Mouse (Mus musculus) myocyte (in vitro differentiated cells): ENCODE measurements around the gene Acd. TPM values are rescaled to one million over a fixed set of nuclear protein-coding genes. Genes with fewer than 3 reads are reported as not detected.

ENCODE experiments used
- H3K27me3 ChIP-seq: one replicate; pipeline ENCODE4 v1.6.1; 2011; ENCODE audit not compliant: control insufficient read depth, insufficient read depth, insufficient read length
- H3K36me3 ChIP-seq: one replicate; pipeline ENCODE4 v1.6.1; 2011; ENCODE audit not compliant: control insufficient read depth, insufficient read depth
- H3K4me2 ChIP-seq: one replicate; pipeline ENCODE4 v1.6.1; 2011; ENCODE audit warnings: low read depth, control low read depth
- H3K4me3 ChIP-seq: one replicate; pipeline ENCODE4 v1.5.1; 2011; ENCODE audit warnings: mild to moderate bottlenecking, control low read depth, moderate library complexity
- H3K79me2 ChIP-seq: one replicate; pipeline ENCODE4 v1.6.1; 2011; ENCODE audit not compliant: control insufficient read depth, insufficient read depth
- H3ac ChIP-seq: one replicate; pipeline ENCODE4 v1.6.1; 2011; ENCODE audit not compliant: control insufficient read depth, insufficient read length
- E2F4 ChIP-seq: IDR thresholded peaks from one replicate; pipeline ENCODE4 v1.6.1; 2011; ENCODE audit warnings: mild to moderate bottlenecking, control low read depth, moderate library complexity; ENCODE audit not compliant: insufficient read depth
- POLR2A ChIP-seq: IDR thresholded peaks from one replicate; pipeline ENCODE4 v1.6.1; 2011; ENCODE audit warnings: low read depth, mild to moderate bottlenecking, control low read depth, moderate library complexity; ENCODE audit not compliant: insufficient read length
- REST ChIP-seq: IDR thresholded peaks from one replicate; pipeline ENCODE4 v1.6.1; 2011; ENCODE audit warnings: mild to moderate bottlenecking, control low read depth, moderate library complexity; ENCODE audit not compliant: insufficient read depth, insufficient read length
- TCF12 ChIP-seq: IDR thresholded peaks from one replicate; pipeline ENCODE4 v1.6.1; 2011; ENCODE audit warnings: mild to moderate bottlenecking, control low read depth; ENCODE audit not compliant: poor library complexity, insufficient read depth, severe bottlenecking
- TCF3 ChIP-seq: IDR thresholded peaks from one replicate; pipeline ENCODE4 v1.6.1; 2011; ENCODE audit warnings: low read depth, control low read depth; ENCODE audit not compliant: insufficient read length
- USF1 ChIP-seq: IDR thresholded peaks from one replicate; pipeline ENCODE4 v1.6.1; 2011; ENCODE audit warnings: low read depth, mild to moderate bottlenecking, control low read depth, moderate library complexity
- polyA plus RNA-seq: library from polyadenylated mRNA; unstranded; fragments of >200 nt; fragmentation: generic; extraction: Trizol; gene quantifications from one replicate; pipeline ENCODE4 v1.2.1, GENCODE M21; 2012; ENCODE audit warnings: missing spikeins

The Acd gene
- polyA plus RNA-seq, 1 experiment: 20.4 TPM

DNA sequence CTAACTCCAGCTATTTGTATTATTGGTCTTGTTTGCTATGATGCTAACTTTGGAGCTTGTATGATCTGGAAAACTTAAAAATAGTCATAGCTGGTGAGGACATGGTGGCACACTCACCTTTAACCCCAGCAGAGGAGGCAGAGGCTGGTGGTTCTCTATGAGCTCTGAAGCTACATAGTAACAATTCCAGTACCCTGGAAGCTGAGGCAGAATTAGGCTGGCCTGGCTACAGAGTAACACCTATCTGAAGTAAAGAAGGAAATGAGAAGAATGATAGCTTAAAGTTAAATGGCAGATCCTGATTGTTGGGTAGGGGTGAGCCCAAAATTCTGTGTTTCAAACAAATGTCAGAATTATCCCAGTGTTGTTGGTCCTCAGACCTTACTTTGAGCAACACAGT is 43.3 kb downstream of the Acd start:
- no peak overlapping the region for H3ac ChIP-seq
- TF ChIP-seq E2F4 (no peak), USF1 (no peak), TCF3 (no peak)
- no peak overlapping the region for H3K4me2 ChIP-seq
- peaks cover 8% of the 10 kb centered on the region for H3K36me3 ChIP-seq
- H3K27me3 ChIP-seq: no peaks in the 10 kb centered on the region
- H3K4me3 ChIP-seq: no peak overlapping the region
- H3K79me2 ChIP-seq: peaks cover 92% of the 10 kb centered on the region

DNA sequence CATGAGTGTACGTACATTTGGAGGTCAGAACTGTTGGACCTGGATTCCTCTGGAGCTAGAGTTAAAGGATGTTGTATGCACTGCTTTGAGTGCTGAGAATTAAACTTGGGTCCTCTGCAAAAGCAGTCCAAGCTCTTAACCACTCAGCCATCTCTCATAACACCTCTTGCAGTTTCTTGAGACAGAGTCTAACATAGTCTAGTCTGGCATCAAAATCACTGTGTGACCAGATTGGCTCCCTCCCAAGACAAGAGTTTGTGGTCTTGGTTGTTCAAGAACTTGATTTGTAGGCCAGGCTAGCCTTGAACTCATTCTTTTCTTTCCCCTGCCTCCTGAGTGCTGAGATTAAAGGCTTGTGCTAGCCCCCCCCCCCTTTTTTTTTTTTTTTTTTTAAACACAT is 52.0 kb downstream of the Acd start:
- H3K4me2 ChIP-seq: no peak overlapping the region
- no peak overlapping the region for H3ac ChIP-seq
- peaks cover 95% of the 10 kb centered on the region for H3K79me2 ChIP-seq
- no peaks in the 10 kb centered on the region for H3K27me3 ChIP-seq
- no peak overlapping the region for H3K4me3 ChIP-seq
- H3K36me3 ChIP-seq: peaks cover 22% of the 10 kb centered on the region
- TF ChIP-seq TCF12 (no peak), POLR2A (no peak), REST (no peak)

Other genes with a start within 250 kb of the Acd start
- 155 TPM for gene Tppp3, start 229.6 kb downstream of the Acd start, polyA plus RNA-seq
- gene Zdhhc1, start 204.2 kb downstream of the Acd start, polyA plus RNA-seq: 17.3 TPM
- 0.59 TPM for gene Hsd11b2, start 182.3 kb downstream of the Acd start, polyA plus RNA-seq
- gene Atp6v0d1, start 135.1 kb downstream of the Acd start, polyA plus RNA-seq: 126 TPM
- gene Ripor1, start 95.8 kb downstream of the Acd start, polyA plus RNA-seq: 47.6 TPM
- gene Ctcf, start 64.5 kb downstream of the Acd start, polyA plus RNA-seq: 17.6 TPM
- gene Agrp, start 63.7 kb downstream of the Acd start, polyA plus RNA-seq: 0.47 TPM
- 0.23 TPM for gene Carmil2, start 14.8 kb downstream of the Acd start, polyA plus RNA-seq
- gene Pard6a, start within 50 bp of the Acd start, polyA plus RNA-seq: 32.1 TPM
- 0.08 TPM for gene 4933405L10Rik, start 6.6 kb upstream of the Acd start, polyA plus RNA-seq
- 21.6 TPM for gene Enkd1, start 7.1 kb upstream of the Acd start, polyA plus RNA-seq
- 5.0 TPM for gene Gfod2, start 57.6 kb upstream of the Acd start, polyA plus RNA-seq
- 15.6 TPM for gene Ranbp10, start 126.2 kb upstream of the Acd start, polyA plus RNA-seq
- gene Tsnaxip1, start 126.6 kb upstream of the Acd start, polyA plus RNA-seq: 0.10 TPM
- gene Cenpt, start 152.2 kb upstream of the Acd start, polyA plus RNA-seq: 20.4 TPM
- 49.0 TPM for gene Thap11, start 154.0 kb upstream of the Acd start, polyA plus RNA-seq
- gene Nutf2, start 159.5 kb upstream of the Acd start, polyA plus RNA-seq: 141 TPM
- 33.2 TPM for gene Edc4, start 179.8 kb upstream of the Acd start, polyA plus RNA-seq
- 0.36 TPM for gene Nrn1l, start 192.5 kb upstream of the Acd start, polyA plus RNA-seq
- 16.1 TPM for gene Pskh1, start 199.3 kb upstream of the Acd start, polyA plus RNA-seq
- gene Ctrl, start 232.8 kb upstream of the Acd start, polyA plus RNA-seq: 0.14 TPM
- 60.0 TPM for gene Psmb10, start 237.3 kb upstream of the Acd start, polyA plus RNA-seq
- 1.1 TPM for gene Lcat, start 242.3 kb upstream of the Acd start, polyA plus RNA-seq